In the genomic region with DNA sequence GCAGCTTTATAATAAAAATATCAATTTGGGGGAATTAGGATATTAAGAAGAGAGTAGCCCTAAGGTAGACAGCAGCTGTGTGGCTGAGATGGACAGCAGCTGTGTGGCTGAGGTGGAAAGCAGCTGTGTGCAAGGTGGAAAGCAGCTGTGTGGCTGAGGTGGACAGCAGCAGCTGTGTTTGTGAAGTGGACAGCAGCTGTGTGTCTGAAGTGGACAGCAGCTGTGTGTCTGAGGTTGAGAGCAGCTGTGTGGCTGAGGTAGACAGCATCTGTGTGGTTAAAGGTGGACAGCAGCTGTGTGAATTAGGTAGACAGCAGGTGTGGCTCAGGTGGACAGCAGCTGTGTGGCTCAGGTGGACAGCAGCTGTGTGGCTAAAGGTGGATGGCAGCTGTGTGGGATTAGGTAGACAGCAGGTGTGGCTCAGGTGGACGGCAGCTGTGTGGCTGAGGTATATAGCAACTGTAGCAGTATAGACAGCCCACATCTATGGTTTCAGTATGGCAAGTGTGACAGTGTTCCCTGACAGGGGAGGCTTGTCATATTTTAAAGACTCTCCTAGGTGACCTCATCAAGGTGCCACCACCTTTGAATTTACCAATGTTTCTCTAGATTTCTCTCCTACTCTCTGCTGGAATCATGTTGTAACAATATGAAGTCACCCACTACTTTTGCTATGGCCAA, we compare ENCODE assay signal across 23 mouse cellular contexts. TPM values are rescaled to one million over a fixed set of nuclear protein-coding genes. Genes with fewer than 3 reads are reported as not detected.
DNase-seq lines count a peak whose midpoint lies in the region; ATAC-seq lines count a peak whose summit lies in the region.
"Had no signal": no experiment of that assay in that cellular context is flagged by ENCODE, and none has a peak within 500 bp of the region (broad histone marks: within the 10 kb centered on the region; RNA-seq: fewer than 3 reads in every experiment).

No protein-coding gene starts in this region.

- no peaks in the 10 kb centered on the region for H3K9me3 ChIP-seq in midbrain, embryonic 11.5 days (ENCODE audit: control insufficient read depth, low read length)
- no peaks in the 10 kb centered on the region for H3K9me3 ChIP-seq in midbrain, embryonic 16.5 days (replicated peaks; ENCODE audit: control insufficient read depth, low read length, poor library complexity, severe bottlenecking)
- no peaks in the 10 kb centered on the region for H3K9me3 ChIP-seq in embryonic facial prominence, embryonic 12.5 days
- no peaks in the 10 kb centered on the region for H3K9me3 ChIP-seq in liver, embryonic 16.5 days (replicated peaks; ENCODE audit: control insufficient read depth, low read length)
- H3K9me3 ChIP-seq: forebrain, embryonic 13.5 days; G1E; hindbrain, embryonic 12.5 days; midbrain, embryonic 15.5 days; neural tube, embryonic 12.5 days had no signal

- 0 out of 2 replicates have a peak, but pooled peaks have one; percentile 42 for ATAC-seq in midbrain, embryonic 11.5 days (ENCODE audit: low FRiP score)
- ATAC-seq in midbrain, embryonic 16.5 days = no peak
- ATAC-seq in embryonic facial prominence, embryonic 12.5 days (ENCODE audit: insufficient number of reproducible peaks, insufficient read depth, low FRiP score, low TSS enrichment) = 0 out of 2 replicates have a peak, but pooled peaks have one; percentile 52
- peak; percentile 79 for ATAC-seq in liver, embryonic 16.5 days (ENCODE audit: low read depth)
- ATAC-seq: CD4-positive, CD25-positive, alpha-beta regulatory T cell, adult 4 months; forebrain, embryonic 13.5 days; inflammation-experienced regulatory T-cells, adult 6 months; midbrain, embryonic 15.5 days had no signal

- 81% methylated on average over 1 of the region's 1 CpGs for WGBS in midbrain, embryonic 11.5 days
- WGBS in midbrain, embryonic 16.5 days = 88% methylated on average over 1 of the region's 1 CpGs
- WGBS in embryonic facial prominence, embryonic 12.5 days = 87% methylated on average over 1 of the region's 1 CpGs
- 38% methylated on average over 1 of the region's 1 CpGs for WGBS in liver, embryonic 16.5 days (ENCODE audit: insufficient replicate concordance)

- no peak overlapping the region for H3K27ac ChIP-seq in midbrain, embryonic 11.5 days (ENCODE audit: low read depth, low read length)
- H3K27ac ChIP-seq in midbrain, embryonic 16.5 days (ENCODE audit: low read length) = no peak overlapping the region
- no peak overlapping the region for H3K27ac ChIP-seq in embryonic facial prominence, embryonic 12.5 days
- H3K27ac ChIP-seq in liver, embryonic 16.5 days (ENCODE audit: low read length) = peak overlapping the region; percentile 63
- H3K27ac ChIP-seq: forebrain, embryonic 13.5 days; heart, adult 2 months; hindbrain, embryonic 12.5 days; limb, embryonic 12.5 days; midbrain, embryonic 15.5 days; neural tube, embryonic 12.5 days had no signal

- no peak for DNase-seq in midbrain, embryonic 11.5 days (ENCODE audit: low spot score, missing footprints)
- DNase-seq in layer of hippocampus, adult 18-20 months (ENCODE audit: low spot score in 2 of 2) = no peak
- DNase-seq in Muller cell, postnatal 12 days (ENCODE audit: inconsistent ontology term) = no peak
- DNase-seq in heart, adult 11 months = no peak
- DNase-seq: cerebellum, adult 11-12 months; cerebellum, postnatal 14 days; gastrocnemius, postnatal 14 days; heart, adult 2 months; kidney, adult 8-10 months; kidney, postnatal 14 days; layer of hippocampus, adult 9-11 months; right cerebral cortex, postnatal 4 days had no signal

- H3K27me3 ChIP-seq in midbrain, embryonic 11.5 days (ENCODE audit: control insufficient read depth, insufficient read depth, low read length) = no peaks in the 10 kb centered on the region
- H3K27me3 ChIP-seq in midbrain, embryonic 16.5 days (ENCODE audit: control insufficient read depth, insufficient read depth, low read depth, low read length) = no peaks in the 10 kb centered on the region
- no peaks in the 10 kb centered on the region for H3K27me3 ChIP-seq in embryonic facial prominence, embryonic 12.5 days
- H3K27me3 ChIP-seq in liver, embryonic 16.5 days (ENCODE audit: control insufficient read depth, insufficient read depth, low read depth, low read length) = no peaks in the 10 kb centered on the region
- H3K27me3 ChIP-seq: forebrain, embryonic 13.5 days; hindbrain, embryonic 12.5 days; limb, embryonic 12.5 days; midbrain, embryonic 15.5 days; neural tube, embryonic 12.5 days had no signal

- no peak overlapping the region for H3K9ac ChIP-seq in midbrain, embryonic 11.5 days (ENCODE audit: low read length)
- H3K9ac ChIP-seq in midbrain, embryonic 16.5 days (ENCODE audit: low read depth, low read length) = no peak overlapping the region
- H3K9ac ChIP-seq in embryonic facial prominence, embryonic 12.5 days = no peak overlapping the region
- no peak overlapping the region for H3K9ac ChIP-seq in liver, embryonic 16.5 days (ENCODE audit: low read depth, low read length)
- H3K9ac ChIP-seq: forebrain, embryonic 13.5 days; hindbrain, embryonic 12.5 days; limb, embryonic 12.5 days; midbrain, embryonic 15.5 days; neural tube, embryonic 12.5 days had no signal

- no peaks in the 10 kb centered on the region for H3K36me3 ChIP-seq in midbrain, embryonic 11.5 days (ENCODE audit: control insufficient read depth, insufficient read depth, low read length)
- H3K36me3 ChIP-seq in midbrain, embryonic 16.5 days (ENCODE audit: control insufficient read depth, insufficient read depth, low read length) = no peaks in the 10 kb centered on the region
- no peaks in the 10 kb centered on the region for H3K36me3 ChIP-seq in embryonic facial prominence, embryonic 12.5 days
- H3K36me3 ChIP-seq in liver, embryonic 16.5 days (ENCODE audit: control insufficient read depth, insufficient read depth) = no peaks in the 10 kb centered on the region
- H3K36me3 ChIP-seq: G1E; hindbrain, embryonic 12.5 days; limb, embryonic 12.5 days; midbrain, embryonic 15.5 days; neural tube, embryonic 12.5 days had no signal

- no peak overlapping the region for H3K4me3 ChIP-seq in midbrain, embryonic 11.5 days (ENCODE audit: low read depth, low read length)
- no peak overlapping the region for H3K4me3 ChIP-seq in midbrain, embryonic 16.5 days (ENCODE audit: low read depth, low read length)
- H3K4me3 ChIP-seq in embryonic facial prominence, embryonic 12.5 days = no peak overlapping the region
- H3K4me3 ChIP-seq in liver, embryonic 16.5 days (ENCODE audit: low read depth, low read length) = no peak overlapping the region
- H3K4me3 ChIP-seq: forebrain, embryonic 13.5 days; heart, adult 2 months; hindbrain, embryonic 12.5 days; limb, embryonic 12.5 days; midbrain, embryonic 15.5 days; neural tube, embryonic 12.5 days had no signal

- no peak overlapping the region for H3K4me2 ChIP-seq in midbrain, embryonic 11.5 days
- H3K4me2 ChIP-seq in midbrain, embryonic 16.5 days (ENCODE audit: low read length) = no peak overlapping the region
- H3K4me2 ChIP-seq in embryonic facial prominence, embryonic 12.5 days (replicated peaks) = no peak overlapping the region
- no peak overlapping the region for H3K4me2 ChIP-seq in liver, embryonic 16.5 days (ENCODE audit: low read depth, low read length)
- H3K4me2 ChIP-seq: forebrain, embryonic 13.5 days; hindbrain, embryonic 12.5 days; limb, embryonic 12.5 days; midbrain, embryonic 15.5 days; neural tube, embryonic 12.5 days had no signal

- H3K4me1 ChIP-seq in midbrain, embryonic 11.5 days (ENCODE audit: control insufficient read depth, insufficient read depth, low read length) = no peaks in the 10 kb centered on the region
- no peaks in the 10 kb centered on the region; the same call in 1 of the 2 replicates for H3K4me1 ChIP-seq in midbrain, embryonic 16.5 days (ENCODE audit: control insufficient read depth, insufficient read depth, low read length)
- no peaks in the 10 kb centered on the region for H3K4me1 ChIP-seq in embryonic facial prominence, embryonic 12.5 days
- H3K4me1 ChIP-seq in liver, embryonic 16.5 days (ENCODE audit: control insufficient read depth, low read depth, low read length) = no peaks in the 10 kb centered on the region; the same call in 1 of the 2 replicates
- H3K4me1 ChIP-seq: hindbrain, embryonic 12.5 days; limb, embryonic 12.5 days; midbrain, embryonic 15.5 days; neural tube, embryonic 12.5 days had no signal

RNA-seq across cellular contexts. Expression of a gene that starts 30.7 kb away (rescaled TPM):
- polyA plus RNA-seq in midbrain, embryonic 11.5 days (2014; fragmentation: Nextera tagmentation; extraction: Ambion mirVana) = 16.7 and 17.1 TPM in 2 replicates
- 23.3 and 25.9 TPM in 2 replicates for polyA plus RNA-seq in midbrain, embryonic 16.5 days (2015; fragmentation: Nextera tagmentation; extraction: Ambion mirVana)
- polyA plus RNA-seq in embryonic facial prominence, embryonic 12.5 days (2016; fragmentation: Nextera tagmentation; extraction: Ambion mirVana) = 12.6 and 14.3 TPM in 2 replicates
- polyA plus RNA-seq in liver, embryonic 16.5 days (2015; fragmentation: Nextera tagmentation; extraction: Ambion mirVana) = 2.6 and 3.1 TPM in 2 replicates
- 10 to 100 TPM; 42.8 to 45.5 TPM for total RNA-seq in layer of hippocampus, adult 18-20 months (2021)
